Mouse (Mus musculus): ENCODE measurements around the gene Atp8b5. TPM values are rescaled to one million over a fixed set of nuclear protein-coding genes. Genes with fewer than 3 reads are reported as not detected.
A peak's percentile ranks its signal among the peaks of the same experiment; 100 is the strongest.

Atp8b5 gene
- total RNA-seq, 1 experiment, result 0.89 TPM

DNA sequence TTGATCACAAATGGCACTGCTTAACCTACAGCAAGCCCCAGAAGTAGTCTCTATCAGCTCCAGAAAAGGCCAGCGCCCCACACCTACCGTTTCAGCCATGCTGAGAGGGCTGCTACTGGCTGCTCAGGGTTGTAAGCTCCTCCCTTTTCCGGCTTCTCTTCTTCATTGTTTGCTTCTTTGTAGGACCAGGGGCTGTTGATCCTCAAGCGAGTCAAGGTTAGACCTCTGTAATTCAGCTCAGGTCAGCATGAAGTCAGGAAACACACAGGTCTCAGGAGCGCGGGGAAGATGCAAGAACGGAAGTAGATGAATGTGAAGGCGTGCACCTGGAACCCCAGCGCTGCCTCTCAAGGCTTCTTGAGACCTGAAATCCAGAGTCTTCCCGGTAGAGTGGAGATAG, 137.7 kb downstream of the Atp8b5 start:
- Histone ChIP-seq H3K9me3 (ENCODE audit: control insufficient read depth, insufficient read depth, low read depth, low read length) (no peaks in the 10 kb centered on the region), H3K36me3 (ENCODE audit: control insufficient read depth, insufficient read depth, low read length, poor library complexity, severe bottlenecking) (no peaks in the 10 kb centered on the region), H3K27ac (ENCODE audit: insufficient read depth, low read depth, low read length, poor library complexity, severe bottlenecking) (peak overlapping the region; percentile 76; the same call in 1 of the 2 replicates), H3K4me3 (ENCODE audit: insufficient read depth in 1 of 2, low read depth in 1 of 2, low read length in 2 of 2, poor library complexity in 1 of 2, severe bottlenecking in 1 of 2) (peak overlapping the region; percentile 7 to 27; a peak in 3 of 4 replicates), H3K9ac (ENCODE audit: insufficient read depth, low read depth, low read length, poor library complexity, severe bottlenecking) (peak overlapping the region; percentile 51; the same call in 1 of the 2 replicates), H3K4me1 (ENCODE audit: control insufficient read depth in 2 of 2, insufficient read depth in 2 of 2, low read length in 2 of 2, poor library complexity in 1 of 2) (peaks cover 17 to 28% of the 10 kb centered on the region in 2 experiments)
- TF ChIP-seq ZNF384 (IDR thresholded peaks at IDR 0.05; ENCODE audit: low read depth, low read length), result no peak
- TF ChIP-seq HCFC1 (IDR thresholded peaks at IDR 0.05; ENCODE audit: borderline replicate concordance, insufficient read depth, low read length), result no peak
- TF ChIP-seq CHD2 (IDR thresholded peaks at IDR 0.05; ENCODE audit: low read depth, low read length), result no peak
- no peak for TF ChIP-seq MAFK (IDR thresholded peaks at IDR 0.05; ENCODE audit: insufficient read depth, low read depth, low read length)
- in situ Hi-C loops (cut with MboI; ENCODE audit: low sequenced_read_pairs in 2 of 2, unreplicated experiment in 2 of 2), result no loop called here
- no peak for DNase-seq (ENCODE audit: low read depth, low spot score)

DNA sequence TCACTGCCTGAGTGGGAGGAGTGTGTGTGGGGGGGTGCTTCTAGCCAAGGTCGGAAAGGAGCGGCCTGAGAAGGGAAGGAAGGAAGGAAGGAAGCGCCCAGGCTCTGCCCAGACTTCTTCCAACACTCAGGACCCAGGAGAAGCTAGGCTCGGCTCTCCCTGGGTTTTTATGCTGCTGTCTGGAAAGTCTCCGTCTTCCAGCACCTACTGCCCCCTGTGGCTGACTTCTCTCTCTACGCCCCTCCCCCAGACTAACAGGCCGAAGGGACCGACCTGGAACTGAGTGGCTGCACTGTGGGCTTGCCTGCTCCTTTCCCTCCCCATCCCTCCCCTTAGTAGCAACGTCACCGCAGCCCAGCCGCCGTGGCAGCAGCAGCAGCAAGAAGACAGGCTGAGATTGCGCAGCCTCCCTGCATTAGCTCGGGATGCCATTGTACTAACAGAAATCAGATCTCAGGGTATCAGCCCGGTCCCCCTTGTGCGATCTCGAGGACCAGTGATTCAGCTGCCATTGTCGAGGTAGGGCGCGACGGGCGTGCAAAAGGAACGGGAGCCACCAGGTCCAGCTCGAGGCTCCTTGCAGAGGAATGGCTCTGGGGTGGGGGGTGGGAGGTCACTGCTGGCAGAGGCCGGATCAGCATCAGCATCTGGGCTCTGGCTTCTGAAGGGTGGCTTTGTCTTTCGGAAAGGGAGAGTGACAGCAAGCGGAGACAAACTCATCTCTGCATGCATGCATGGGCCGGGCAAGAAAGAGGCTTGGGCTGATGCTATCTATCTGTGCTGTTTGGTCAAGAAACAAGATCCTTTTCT, 139.4 kb downstream of the Atp8b5 start:
- Histone ChIP-seq H3K36me3 (ENCODE audit: control insufficient read depth, insufficient read depth, low read length, poor library complexity, severe bottlenecking) (no peaks in the 10 kb centered on the region), H3K4me1 (ENCODE audit: control insufficient read depth in 2 of 2, insufficient read depth in 2 of 2, low read length in 2 of 2, poor library complexity in 1 of 2) (peaks cover 14 to 22% of the 10 kb centered on the region in 2 experiments), H3K4me3 (ENCODE audit: insufficient read depth in 1 of 2, low read depth in 1 of 2, low read length in 2 of 2, poor library complexity in 1 of 2, severe bottlenecking in 1 of 2) (peak overlapping the region; percentile 40 to 41), H3K27ac (ENCODE audit: insufficient read depth, low read depth, low read length, poor library complexity, severe bottlenecking) (peak overlapping the region; percentile 43), H3K9me3 (ENCODE audit: control insufficient read depth, insufficient read depth, low read depth, low read length) (no peaks in the 10 kb centered on the region), H3K9ac (ENCODE audit: insufficient read depth, low read depth, low read length, poor library complexity, severe bottlenecking) (peak overlapping the region; percentile 3; the same call in 1 of the 2 replicates)
- no peak for DNase-seq (ENCODE audit: low read depth, low spot score)
- in situ Hi-C loops (cut with MboI; ENCODE audit: low sequenced_read_pairs in 2 of 2, unreplicated experiment in 2 of 2), result no loop called here
- no peak for TF ChIP-seq CHD2 (IDR thresholded peaks at IDR 0.05; ENCODE audit: low read depth, low read length)
- TF ChIP-seq ZC3H11A (IDR thresholded peaks at IDR 0.05; ENCODE audit: borderline replicate concordance, low read depth, low read length), result no peak
- 0 out of 2 replicates have a peak, but pooled peaks have one; percentile 12 for TF ChIP-seq HCFC1 (IDR thresholded peaks at IDR 0.05; ENCODE audit: borderline replicate concordance, insufficient read depth, low read length)
- no peak for TF ChIP-seq ZNF384 (IDR thresholded peaks at IDR 0.05; ENCODE audit: low read depth, low read length)

DNA sequence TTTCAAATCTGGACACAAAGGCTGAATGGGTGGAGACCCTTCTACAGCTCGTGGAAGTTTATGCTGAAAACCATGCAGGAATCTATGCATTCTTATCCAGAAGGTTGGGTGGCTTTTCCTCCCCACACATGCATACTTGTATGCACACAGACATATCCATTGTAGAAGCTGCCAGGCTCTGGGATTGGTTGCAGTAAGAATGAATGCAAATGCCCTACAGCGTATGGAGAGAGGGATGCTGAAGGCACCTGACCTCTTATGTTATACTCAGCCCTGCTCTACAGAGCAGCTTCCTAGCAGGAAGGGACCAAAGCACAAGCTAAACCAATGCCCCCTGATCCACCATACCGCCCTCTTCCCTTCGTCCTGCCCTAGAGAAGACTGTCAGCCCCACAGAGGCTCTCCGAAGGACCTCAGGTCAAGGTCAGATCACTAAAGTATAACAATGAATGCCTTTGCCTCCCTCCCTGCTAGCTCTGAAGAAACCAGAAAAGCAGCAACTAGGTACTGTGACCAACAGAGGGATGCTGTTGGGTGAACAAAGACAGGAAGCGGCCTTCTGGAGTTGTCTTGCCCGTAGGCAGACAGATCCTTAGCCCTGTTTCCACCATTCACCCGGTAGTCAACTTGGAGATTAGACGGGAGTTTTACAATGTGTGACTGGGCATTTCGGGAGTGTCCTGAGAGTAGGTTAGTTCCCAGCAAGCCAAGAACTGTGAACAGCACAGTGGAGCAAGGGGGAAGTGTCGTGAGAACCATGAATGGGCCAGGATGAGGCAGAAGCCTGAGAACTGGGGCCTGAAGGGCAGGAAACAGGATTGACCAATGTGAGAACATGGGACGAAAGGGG, 140.3 kb downstream of the Atp8b5 start:
- DNase-seq (ENCODE audit: low read depth, low spot score), result no peak
- TF ChIP-seq HCFC1 (IDR thresholded peaks at IDR 0.05; ENCODE audit: borderline replicate concordance, insufficient read depth, low read length) (no peak), MAFK (IDR thresholded peaks at IDR 0.05; ENCODE audit: insufficient read depth, low read depth, low read length) (no peak), ZNF384 (IDR thresholded peaks at IDR 0.05; ENCODE audit: low read depth, low read length) (no peak), CHD2 (IDR thresholded peaks at IDR 0.05; ENCODE audit: low read depth, low read length) (no peak), ZC3H11A (IDR thresholded peaks at IDR 0.05; ENCODE audit: borderline replicate concordance, low read depth, low read length) (no peak)
- Histone ChIP-seq H3K9ac (ENCODE audit: insufficient read depth, low read depth, low read length, poor library complexity, severe bottlenecking) (peak overlapping the region; percentile 9; the same call in 1 of the 2 replicates), H3K9me3 (ENCODE audit: control insufficient read depth, insufficient read depth, low read depth, low read length) (no peaks in the 10 kb centered on the region), H3K4me3 (ENCODE audit: insufficient read depth in 1 of 2, low read depth in 1 of 2, low read length in 2 of 2, poor library complexity in 1 of 2, severe bottlenecking in 1 of 2) (peak overlapping the region; percentile 40 to 41; a peak in 3 of 4 replicates), H3K27ac (ENCODE audit: insufficient read depth, low read depth, low read length, poor library complexity, severe bottlenecking) (peak overlapping the region; percentile 23; the same call in 1 of the 2 replicates), H3K4me1 (ENCODE audit: control insufficient read depth in 2 of 2, insufficient read depth in 2 of 2, low read length in 2 of 2, poor library complexity in 1 of 2) (peaks cover 12 to 16% of the 10 kb centered on the region in 2 experiments), H3K36me3 (ENCODE audit: control insufficient read depth, insufficient read depth, low read length, poor library complexity, severe bottlenecking) (no peaks in the 10 kb centered on the region)
- in situ Hi-C loops (cut with MboI; ENCODE audit: low sequenced_read_pairs in 2 of 2, unreplicated experiment in 2 of 2), result no loop called here

DNA sequence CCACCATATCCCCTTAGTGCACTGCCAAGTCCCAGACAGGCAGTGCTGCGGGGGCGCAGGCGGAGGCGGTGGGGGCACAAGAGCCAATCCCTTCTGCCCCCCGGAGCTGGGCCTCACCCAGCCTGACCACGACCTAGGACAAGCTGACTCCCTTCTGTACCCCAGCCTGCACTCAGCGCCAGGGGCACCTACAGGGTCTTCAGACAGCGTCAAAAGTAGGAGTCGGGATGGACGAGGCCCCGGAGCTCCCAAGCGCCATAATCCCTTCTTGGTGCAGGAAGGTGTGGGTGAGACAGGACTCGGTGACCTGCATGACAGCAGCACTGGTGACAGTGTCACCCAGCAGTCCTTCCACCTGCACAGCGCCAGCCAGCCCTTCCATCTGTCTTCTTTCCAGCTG, 147.8 kb downstream of the Atp8b5 start:
- H3K4me1 ChIP-seq (ENCODE audit: control insufficient read depth in 2 of 2, insufficient read depth in 2 of 2, low read length in 2 of 2, poor library complexity in 1 of 2), result peaks cover 0 to 8% of the 10 kb centered on the region in 2 experiments; a peak in 1 of 4 replicates
- DNase-seq (ENCODE audit: low read depth, low spot score), result no peak
- H3K27ac ChIP-seq (ENCODE audit: insufficient read depth, low read depth, low read length, poor library complexity, severe bottlenecking), result no peak overlapping the region
- H3K9me3 ChIP-seq (ENCODE audit: control insufficient read depth, insufficient read depth, low read depth, low read length), result no peaks in the 10 kb centered on the region
- H3K4me3 ChIP-seq (ENCODE audit: insufficient read depth in 1 of 2, low read depth in 1 of 2, low read length in 2 of 2, poor library complexity in 1 of 2, severe bottlenecking in 1 of 2), result no peak overlapping the region
- TF ChIP-seq ZNF384 (IDR thresholded peaks at IDR 0.05; ENCODE audit: low read depth, low read length) (no peak), MAFK (IDR thresholded peaks at IDR 0.05; ENCODE audit: insufficient read depth, low read depth, low read length) (no peak), CHD2 (IDR thresholded peaks at IDR 0.05; ENCODE audit: low read depth, low read length) (no peak), ZC3H11A (IDR thresholded peaks at IDR 0.05; ENCODE audit: borderline replicate concordance, low read depth, low read length) (no peak), HCFC1 (IDR thresholded peaks at IDR 0.05; ENCODE audit: borderline replicate concordance, insufficient read depth, low read length) (no peak)
- H3K9ac ChIP-seq (ENCODE audit: insufficient read depth, low read depth, low read length, poor library complexity, severe bottlenecking), result no peak overlapping the region
- in situ Hi-C loops (cut with MboI; ENCODE audit: low sequenced_read_pairs in 2 of 2, unreplicated experiment in 2 of 2), result no loop called here
- H3K36me3 ChIP-seq (ENCODE audit: control insufficient read depth, insufficient read depth, low read length, poor library complexity, severe bottlenecking), result peaks cover 7% of the 10 kb centered on the region; the same call in 1 of the 2 replicates
